Mouse (Mus musculus) liver, embryonic 14.5 days (tissue): ENCODE data around the gene Bcl2l10.

Source experiments
- CTCF ChIP-seq: IDR thresholded peaks from 2 replicates; pipeline ENCODE4 v1.5.1; 2016; ENCODE audit warnings: antibody characterized with exemption, low read depth, control low read depth
- EP300 ChIP-seq: IDR thresholded peaks from 2 replicates; pipeline ENCODE4 v1.6.1; 2016; ENCODE audit warnings: antibody characterized with exemption, low read depth

DNA sequence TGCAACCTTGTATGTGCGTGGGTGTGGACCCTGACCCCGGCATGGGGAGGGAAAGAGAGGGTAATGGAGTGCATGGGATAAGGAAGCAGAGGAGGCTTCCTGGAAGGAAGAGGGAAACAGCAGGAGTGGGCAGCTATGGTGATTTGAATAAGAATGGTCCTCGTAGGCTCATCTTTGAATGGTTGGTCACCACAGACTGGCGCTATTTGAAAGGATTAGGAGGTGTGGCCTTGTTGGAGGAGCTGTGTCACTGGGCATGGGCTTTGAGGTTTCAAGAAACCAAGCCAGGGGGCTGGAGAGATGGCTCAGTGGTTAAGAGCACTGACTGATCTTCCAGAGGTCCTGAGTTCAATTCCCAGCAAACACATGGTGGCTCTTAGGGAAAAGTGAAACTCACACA is 17.6 kb downstream of the Bcl2l10 start:
- TF ChIP-seq CTCF, result no peak
- TF ChIP-seq EP300, result no peak
